Mouse (Mus musculus) CH12.LX (cell line): Measurements from ENCODE around the gene Akap8l. TPM values are rescaled to one million over a fixed set of nuclear protein-coding genes. Genes with fewer than 3 reads are reported as not detected.

ENCODE experiments used
- DNase-seq: peaks from one replicate; pipeline ENCODE4 v3.0.0-alpha.2; 2013; ENCODE audit errors: extremely low read depth
- H3K27ac ChIP-seq: 2 replicates; pipeline ENCODE4 v1.5.1; 2012; ENCODE audit warnings: low read depth, mild to moderate bottlenecking, control low read depth, moderate library complexity; ENCODE audit not compliant: insufficient read depth
- H3K27me3 ChIP-seq: replicated peaks from 2 replicates; pipeline ENCODE3; 2012; ENCODE audit warnings: inconsistent platforms
- H3K36me3 ChIP-seq, 2 experiments: replicated peaks in 1 of 2; 2 replicates each; pipeline versions ENCODE3 to v1.6.1; 2012; ENCODE audit warnings: inconsistent platforms in 1 of 2, low read length in 1 of 2, mild to moderate bottlenecking in 1 of 2, mixed read lengths in 1 of 2, moderate library complexity in 1 of 2; ENCODE audit not compliant: control insufficient read depth in 1 of 2, insufficient read depth in 1 of 2
- H3K4me1 ChIP-seq, 2 experiments: 2 replicates each; pipeline ENCODE4 v1.6.1; 2012; ENCODE audit warnings: inconsistent platforms in 1 of 2, moderate library complexity in 1 of 2; ENCODE audit not compliant: insufficient read depth in 2 of 2, control insufficient read depth in 1 of 2
- H3K4me2 ChIP-seq: 2 replicates; pipeline ENCODE4 v1.6.1; 2012; ENCODE audit warnings: low read depth, mild to moderate bottlenecking, control low read depth; ENCODE audit not compliant: poor library complexity, insufficient read depth, severe bottlenecking
- H3K4me3 ChIP-seq, 3 experiments: fragments of 150-350 bp in 1 of 3; sonication (generic) in 1 of 3; replicated peaks in 1 of 3; 2 replicates each; pipeline versions ENCODE3 to v1.5.1; 2011 to 2012; ENCODE audit warnings: low read depth in 2 of 3, low read length in 2 of 3, mild to moderate bottlenecking in 2 of 3, moderate library complexity in 2 of 3, control low read depth in 1 of 3, improper control_type of control experiment in 1 of 3, inconsistent platforms in 1 of 3, mixed read lengths in 1 of 3; ENCODE audit not compliant: poor library complexity in 1 of 3
- H3K79me2 ChIP-seq: replicated peaks from 2 replicates; pipeline ENCODE4 v1.6.1; 2012; ENCODE audit warnings: mild to moderate bottlenecking, moderate library complexity; ENCODE audit not compliant: control insufficient read depth, poor library complexity, insufficient read depth, severe bottlenecking; ENCODE audit errors: extremely low read depth
- H3K9ac ChIP-seq: 2 replicates; pipeline ENCODE4 v1.6.1; 2012; ENCODE audit warnings: low read depth, mild to moderate bottlenecking, control low read depth, moderate library complexity; ENCODE audit not compliant: insufficient read depth
- H3K9me3 ChIP-seq: replicated peaks from 2 replicates; pipeline ENCODE3; 2012; ENCODE audit warnings: low read length, inconsistent platforms, mixed read lengths
- BHLHE40 ChIP-seq: IDR thresholded peaks from 2 replicates; pipeline ENCODE4 v1.6.1; 2011; ENCODE audit warnings: mild to moderate bottlenecking, low read depth, low read length, improper control_type of control experiment
- CHD2 ChIP-seq: IDR thresholded peaks from 2 replicates; pipeline ENCODE4 v1.6.1; 2011; ENCODE audit warnings: low read length, improper control_type of control experiment
- CTCF ChIP-seq, 2 experiments: IDR thresholded peaks in 1 of 2; conservative IDR thresholded peaks in 1 of 2; 2 replicates each; pipeline ENCODE4 v1.5.1; 2011 to 2012; ENCODE audit warnings: low read depth in 2 of 2, low read length in 2 of 2, improper control_type of control experiment in 1 of 2, inconsistent platforms in 1 of 2, mild to moderate bottlenecking in 1 of 2, moderate library complexity in 1 of 2
- E2F4 ChIP-seq: IDR thresholded peaks from 2 replicates; pipeline ENCODE4 v1.6.1; 2011; ENCODE audit warnings: low read depth, low read length, improper control_type of control experiment; ENCODE audit not compliant: insufficient replicate concordance
- ELF1 ChIP-seq: IDR thresholded peaks from 2 replicates; pipeline ENCODE4 v1.6.1; 2014; ENCODE audit warnings: low read depth, mild to moderate bottlenecking, inconsistent platforms, low read length, improper control_type of control experiment
- EP300 ChIP-seq: IDR thresholded peaks from 2 replicates; pipeline ENCODE4 v1.6.1; 2011; ENCODE audit warnings: low read length, improper control_type of control experiment
- ETS1 ChIP-seq: conservative IDR thresholded peaks from 2 replicates; pipeline ENCODE4 v1.6.1; 2012; ENCODE audit warnings: low read depth, mild to moderate bottlenecking, inconsistent platforms, low read length, improper control_type of control experiment, moderate library complexity
- GABPA ChIP-seq: IDR thresholded peaks from 2 replicates; pipeline ENCODE4 v1.6.1; 2012; ENCODE audit warnings: low read depth, low read length, improper control_type of control experiment, inconsistent platforms; ENCODE audit not compliant: insufficient replicate concordance
- IRF4 ChIP-seq: IDR thresholded peaks from 2 replicates; pipeline ENCODE4 v1.6.1; 2014; ENCODE audit warnings: low read depth, mild to moderate bottlenecking, inconsistent platforms, low read length, improper control_type of control experiment
- KAT2A ChIP-seq: IDR thresholded peaks from 2 replicates; pipeline ENCODE4 v1.6.1; 2012; ENCODE audit warnings: low read length, improper control_type of control experiment, inconsistent platforms; ENCODE audit not compliant: insufficient replicate concordance
- MAFK ChIP-seq: IDR thresholded peaks from 2 replicates; pipeline ENCODE4 v1.6.1; 2011; ENCODE audit warnings: low read length, improper control_type of control experiment; ENCODE audit not compliant: insufficient replicate concordance
- MAX ChIP-seq: IDR thresholded peaks from 2 replicates; pipeline ENCODE4 v1.6.1; 2011; ENCODE audit warnings: low read length, improper control_type of control experiment
- MAZ ChIP-seq: IDR thresholded peaks from 2 replicates; pipeline ENCODE4 v1.6.1; 2012; ENCODE audit warnings: low read depth, mild to moderate bottlenecking, inconsistent platforms, low read length, improper control_type of control experiment, moderate library complexity
- MXI1 ChIP-seq: IDR thresholded peaks from 2 replicates; pipeline ENCODE4 v1.6.1; 2011; ENCODE audit warnings: mild to moderate bottlenecking, low read depth, low read length, improper control_type of control experiment
- MYC ChIP-seq: IDR thresholded peaks from 2 replicates; pipeline ENCODE4 v1.6.1; 2011; ENCODE audit warnings: low read depth, mild to moderate bottlenecking, improper control_type of control experiment, low read length
- NELFE ChIP-seq: IDR thresholded peaks from 2 replicates; pipeline ENCODE4 v1.6.1; 2011; ENCODE audit warnings: low read depth, low read length, improper control_type of control experiment
- NRF1 ChIP-seq: IDR thresholded peaks from 2 replicates; pipeline ENCODE4 v1.6.1; 2014; ENCODE audit warnings: low read depth, mild to moderate bottlenecking, inconsistent platforms, low read length, improper control_type of control experiment, moderate library complexity
- POLR2A ChIP-seq: IDR thresholded peaks from 2 replicates; pipeline ENCODE4 v1.6.1; 2011; ENCODE audit warnings: low read depth, mild to moderate bottlenecking, improper control_type of control experiment, low read length
- POLR2AphosphoS2 ChIP-seq: IDR thresholded peaks from 2 replicates; pipeline ENCODE4 v1.6.1; 2011; ENCODE audit warnings: low read depth, low read length, improper control_type of control experiment
- RAD21 ChIP-seq: IDR thresholded peaks from 2 replicates; pipeline ENCODE4 v1.6.1; 2011; ENCODE audit warnings: low read depth, mild to moderate bottlenecking, low read length, improper control_type of control experiment, moderate library complexity
- SIN3A ChIP-seq: IDR thresholded peaks from 2 replicates; pipeline ENCODE4 v1.6.1; 2012; ENCODE audit warnings: low read length, improper control_type of control experiment, inconsistent platforms
- SMC3 ChIP-seq: IDR thresholded peaks from 2 replicates; pipeline ENCODE4 v1.6.1; 2011; ENCODE audit warnings: low read depth, low read length, improper control_type of control experiment
- TCF12 ChIP-seq: IDR thresholded peaks from 2 replicates; pipeline ENCODE4 v1.6.1; 2014; ENCODE audit warnings: low read depth, mild to moderate bottlenecking, inconsistent platforms, low read length, improper control_type of control experiment
- UBTF ChIP-seq: IDR thresholded peaks from 2 replicates; pipeline ENCODE4 v1.6.1; 2012; ENCODE audit warnings: low read depth, mild to moderate bottlenecking, inconsistent platforms, low read length, improper control_type of control experiment, moderate library complexity
- USF1 ChIP-seq: IDR thresholded peaks from 2 replicates; pipeline ENCODE4 v1.6.1; 2014; ENCODE audit warnings: low read depth, mild to moderate bottlenecking, inconsistent platforms, low read length, improper control_type of control experiment
- USF2 ChIP-seq: conservative IDR thresholded peaks from 2 replicates; pipeline ENCODE4 v1.6.1; 2011; ENCODE audit warnings: low read depth, low read length, improper control_type of control experiment
- ZC3H11A ChIP-seq: IDR thresholded peaks from 2 replicates; pipeline ENCODE4 v1.6.1; 2012; ENCODE audit warnings: low read depth, mild to moderate bottlenecking, inconsistent platforms, low read length, improper control_type of control experiment
- ZKSCAN1 ChIP-seq: IDR thresholded peaks from 2 replicates; pipeline ENCODE4 v1.6.1; 2012; ENCODE audit warnings: low read depth, inconsistent platforms, low read length, improper control_type of control experiment, borderline replicate concordance
- ZMIZ1 ChIP-seq: IDR thresholded peaks from 2 replicates; pipeline ENCODE4 v1.6.1; 2012; ENCODE audit warnings: low read depth, mild to moderate bottlenecking, inconsistent platforms, low read length, improper control_type of control experiment
- ZNF384 ChIP-seq: IDR thresholded peaks from 2 replicates; pipeline ENCODE4 v1.6.1; 2012; ENCODE audit warnings: low read depth, low read length, improper control_type of control experiment, inconsistent platforms
- dilution Hi-C: fragments of 300-500 bp; cut with MboI; formaldehyde crosslinking; loops from 2 replicates; pipeline ENCODE4 v1.14.3; 2020; ENCODE audit warnings: low sequenced_read_pairs; ENCODE audit not compliant: extremely low pct_unique_long_range_greater_than_20kb, extremely low pct_ligation_motif_present
- in situ Hi-C: fragments of 300-500 bp; cut with MboI; formaldehyde crosslinking; loops from 3 replicates; pipeline ENCODE4 v1.14.3; 2019; ENCODE audit warnings: low sequenced_read_pairs, low pct_ligation_motif_present, low pct_unique_long_range_greater_than_20kb, mixed read lengths
- polyA plus RNA-seq: library from polyadenylated mRNA; unstranded; fragments of >175 nt; gene quantifications from 2 replicates; pipeline ENCODE4 v1.2.1, GENCODE M21; 2012; ENCODE audit warnings: low read depth; ENCODE audit not compliant: insufficient read length
- total RNA-seq, 2 experiments: library from RNA; depleted of rRNA; stranded (reverse); fragments of 300-350 nt in 1 of 2; fragments of >200 nt in 1 of 2; gene quantifications; 2 replicates each; pipeline ENCODE4 v1.2.3; 2012 to 2014

Gene Akap8l
- total and polyA plus RNA-seq, 3 experiments = 29.6 to 43.4 (median 41.4) TPM

DNA sequence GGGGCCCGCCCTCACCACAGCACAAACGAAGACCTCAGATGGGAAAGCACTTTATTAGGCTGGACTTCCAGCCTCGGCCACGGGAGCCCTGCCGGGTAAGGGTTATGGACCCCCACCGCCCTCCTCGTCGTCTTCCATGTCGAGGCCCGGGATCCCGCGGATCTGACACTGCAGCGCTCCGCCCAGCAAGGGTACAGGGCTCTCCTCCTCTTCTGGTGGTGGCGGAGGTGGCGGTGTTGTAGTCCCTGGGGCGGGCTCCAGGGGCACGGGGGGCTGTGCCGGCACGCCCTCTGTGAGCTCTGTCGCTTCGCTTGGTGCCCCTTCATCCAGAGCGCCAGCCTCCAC lies 29.0 kb downstream of the Akap8l start:
- no peak for DNase-seq
- peak overlapping the region; percentile 37; the same call in 1 of the 2 replicates for H3K27ac ChIP-seq
- H3K36me3 ChIP-seq = peaks cover 25 to 49% of the 10 kb centered on the region in 2 experiments
- peak overlapping the region; percentile 55 to 79 (median 62) for H3K4me3 ChIP-seq
- in situ Hi-C loops = no loop called here
- peak overlapping the region; percentile 70 for H3K9ac ChIP-seq
- TF ChIP-seq ELF1 = no peak
- no peak for TF ChIP-seq ETS1
- 0 out of 2 replicates have a peak, but pooled peaks have one; percentile 3 for TF ChIP-seq ZMIZ1
- peak; percentile 57 for TF ChIP-seq POLR2A
- peak; percentile 63 for TF ChIP-seq SIN3A
- no peak for TF ChIP-seq CHD2
- peak; percentile 67 for TF ChIP-seq MXI1
- no peak for TF ChIP-seq BHLHE40
- no peaks in the 10 kb centered on the region for H3K27me3 ChIP-seq
- H3K9me3 ChIP-seq = no peaks in the 10 kb centered on the region
- H3K4me1 ChIP-seq = peaks cover 5 to 22% of the 10 kb centered on the region in 2 experiments; a peak in 3 of 4 replicates
- dilution Hi-C loops = no loop called here
- H3K79me2 ChIP-seq = peaks cover 41% of the 10 kb centered on the region
- H3K4me2 ChIP-seq = peak overlapping the region; percentile 93

DNA sequence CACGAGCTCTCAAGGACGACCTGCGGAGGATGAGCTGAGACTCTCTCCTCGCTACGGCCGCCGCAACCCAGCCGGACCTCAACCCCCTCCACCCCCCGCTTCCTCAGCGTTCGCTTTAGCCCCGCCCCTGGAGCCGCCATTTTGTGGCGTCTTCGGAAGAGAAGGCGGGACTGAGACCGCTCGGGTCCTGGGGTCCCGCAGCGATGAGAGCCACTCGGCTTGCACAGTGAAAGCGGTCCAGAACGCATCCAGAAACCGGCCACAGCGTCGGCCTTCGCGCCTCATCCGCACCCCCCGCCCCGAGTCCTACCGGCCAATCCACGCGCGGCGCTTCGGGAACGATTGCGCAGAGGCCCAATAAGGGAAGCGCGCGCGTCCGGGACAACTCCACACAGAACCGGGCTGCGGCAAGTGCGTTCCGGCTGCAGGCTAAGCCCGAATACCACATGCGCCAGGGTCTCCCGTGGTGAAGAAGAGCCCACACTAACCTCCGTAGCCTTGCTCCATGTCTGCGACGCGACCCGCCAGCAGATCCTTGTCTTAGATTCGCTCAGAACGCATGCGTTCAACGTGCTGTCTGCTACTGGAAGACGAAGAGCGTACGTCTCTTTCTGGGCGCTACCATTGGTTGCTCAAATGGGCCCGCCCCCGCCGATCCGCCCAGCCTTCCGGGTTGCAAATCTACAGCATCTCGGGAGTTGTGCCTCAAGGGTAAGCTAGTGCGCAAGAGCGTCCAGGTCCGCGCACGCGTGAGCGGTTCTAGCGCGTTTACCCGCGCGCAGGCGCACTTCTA lies 29.6 kb downstream of the Akap8l start, which contains the start of gene Akap8:
Gene Akap8 (minus strand): TSS at position 642 of the 793 bp plus-strand sequence.
- H3K79me2 ChIP-seq = peaks cover 42% of the 10 kb centered on the region
- H3K4me3 ChIP-seq = peak within 1 kb of the TSS; percentile 79 to 82 (median 79)
- DNase-seq = peak; percentile 98
- peak within 1 kb of the TSS; percentile 93 for H3K9ac ChIP-seq
- H3K4me1 ChIP-seq = peaks cover 5 to 22% of the 10 kb centered on the region in 2 experiments; a peak in 3 of 4 replicates
- H3K36me3 ChIP-seq = peaks cover 26 to 50% of the 10 kb centered on the region in 2 experiments
- dilution Hi-C loops (no loop called here), in situ Hi-C loops (no loop called here)
- peak within 1 kb of the TSS; percentile 93 for H3K4me2 ChIP-seq
- H3K27ac ChIP-seq = peak within 1 kb of the TSS; percentile 84
- no peaks in the 10 kb centered on the region for H3K27me3 ChIP-seq
- no peaks in the 10 kb centered on the region for H3K9me3 ChIP-seq
- TF ChIP-seq POLR2A (peak; percentile 91), ZC3H11A (no peak), IRF4 (peak; percentile 26), UBTF (0 out of 2 replicates have a peak, but pooled peaks have one; percentile 72), ZKSCAN1 (no peak), CHD2 (peak; percentile 40), TCF12 (peak; percentile 51), MAZ (peak; percentile 80), NRF1 (peak; percentile 92), ELF1 (peak; percentile 98), MYC (peak; percentile 95), E2F4 (no peak), MXI1 (peak; percentile 63), ZNF384 (no peak), ZMIZ1 (peak; percentile 88), USF1 (no peak), SIN3A (peak; percentile 66), MAX (peak; percentile 85), RAD21 (no peak), KAT2A (0 out of 2 replicates have a peak, but pooled peaks have one; percentile 4), MAFK (no peak), SMC3 (no peak), BHLHE40 (peak; percentile 64; the same call in 1 of the 2 replicates), GABPA (no peak), USF2 (no peak), NELFE (peak; percentile 95), EP300 (no peak), POLR2AphosphoS2 (peak; percentile 96), CTCF (conservative IDR thresholded peaks at IDR 0.05 in 1 of 2, IDR thresholded peaks at IDR 0.05 in 1 of 2; ENCODE audit: low read depth in 2 of 2, low read length in 2 of 2) (no peak)
